Mouse (Mus musculus) limb, embryonic 12.5 days (tissue): ENCODE measurements around the gene Bloc1s4. TPM values are rescaled to one million over a fixed set of nuclear protein-coding genes. Genes with fewer than 3 reads are reported as not detected.

Experiments used
- ATAC-seq: fragments of 200-750 bp; cut with Nextera tagmentation; 2 replicates; pipeline ENCODE4 v1.8.0; 2017; ENCODE audit warnings: low read depth, moderate TSS enrichment; ENCODE audit not compliant: insufficient number of reproducible peaks, insufficient read depth, low FRiP score, low TSS enrichment
- H3K27ac ChIP-seq: fragments of 300-500 bp; sonication (generic); 2 replicates; pipeline ENCODE4 v1.5.1; 2016; ENCODE audit warnings: mild to moderate bottlenecking, moderate library complexity
- H3K27me3 ChIP-seq: fragments of 300-500 bp; sonication (generic); 2 replicates; pipeline ENCODE4 v1.6.1; 2016; ENCODE audit warnings: mild to moderate bottlenecking, moderate library complexity
- H3K36me3 ChIP-seq: fragments of 300-500 bp; sonication (generic); 2 replicates; pipeline ENCODE4 v1.6.1; 2016; ENCODE audit warnings: mild to moderate bottlenecking, moderate library complexity
- H3K4me1 ChIP-seq: fragments of 300-500 bp; sonication (generic); replicated peaks from 2 replicates; pipeline ENCODE4 v1.6.1; 2016
- H3K4me2 ChIP-seq: fragments of 300-500 bp; sonication (generic); 2 replicates; pipeline ENCODE4 v1.6.1; 2016; ENCODE audit warnings: mild to moderate bottlenecking, moderate library complexity
- H3K4me3 ChIP-seq: fragments of 300-500 bp; sonication (generic); replicated peaks from 2 replicates; pipeline ENCODE4 v1.5.1; 2016; ENCODE audit warnings: mild to moderate bottlenecking
- H3K9ac ChIP-seq: fragments of 300-500 bp; sonication (generic); replicated peaks from 2 replicates; pipeline ENCODE4 v1.6.1; 2016; ENCODE audit warnings: mild to moderate bottlenecking, moderate library complexity
- H3K9me3 ChIP-seq: fragments of 300-500 bp; sonication (generic); 2 replicates; pipeline ENCODE4 v1.6.1; 2016; ENCODE audit warnings: mild to moderate bottlenecking, moderate library complexity
- WGBS: fragments of 180-500 bp; shearing (Covaris S2); methylation state at CpG from one replicate; pipeline ENCODE4 v1.1.7; 2016; 5-methylcytosine and 5-hydroxymethylcytosine counted together
- polyA plus RNA-seq: library from polyadenylated mRNA; unstranded; fragments of >200 nt; fragmentation: Nextera tagmentation; extraction: Ambion mirVana; gene quantifications from 2 replicates; pipeline ENCODE4 v1.2.1, GENCODE M21; 2016

The Bloc1s4 gene
- polyA plus RNA-seq, 1 experiment from 2014 or later, result 34.5 TPM

- H3K4me3 ChIP-seq, result no peak overlapping the region
- WGBS, result 56% methylated on average over 16 of the region's 16 CpGs
- no peak overlapping the region for H3K9ac ChIP-seq
- H3K36me3 ChIP-seq, result no peaks in the 10 kb centered on the region
- H3K27me3 ChIP-seq, result no peaks in the 10 kb centered on the region; the same call in 1 of the 2 replicates
- ATAC-seq, result no peak
- no peaks in the 10 kb centered on the region for H3K4me1 ChIP-seq
- no peak overlapping the region for H3K4me2 ChIP-seq
- no peak overlapping the region for H3K27ac ChIP-seq
- H3K9me3 ChIP-seq, result no peaks in the 10 kb centered on the region
Observed at GRCm38 (mm10) chr5:36738799-36739615, 9.4 kb downstream of the Bloc1s4 start.

- Histone ChIP-seq H3K27me3 (no peaks in the 10 kb centered on the region; the same call in 1 of the 2 replicates), H3K27ac (no peak overlapping the region), H3K9ac (no peak overlapping the region), H3K9me3 (no peaks in the 10 kb centered on the region), H3K4me3 (no peak overlapping the region), H3K36me3 (no peaks in the 10 kb centered on the region), H3K4me1 (no peaks in the 10 kb centered on the region), H3K4me2 (no peak overlapping the region)
- WGBS, result 61% methylated on average over 4 of the region's 4 CpGs
- no peak for ATAC-seq
Observed at GRCm38 (mm10) chr5:36737765-36738164, 10.7 kb downstream of the Bloc1s4 start.

GRCm38 (mm10) chr5:36736009-36736408, 12.4 kb downstream of the Bloc1s4 start:
- no peak overlapping the region for H3K9ac ChIP-seq
- H3K27ac ChIP-seq, result no peak overlapping the region
- no peaks in the 10 kb centered on the region for H3K9me3 ChIP-seq
- H3K36me3 ChIP-seq, result no peaks in the 10 kb centered on the region
- ATAC-seq, result no peak
- no peaks in the 10 kb centered on the region for H3K4me1 ChIP-seq
- no peaks in the 10 kb centered on the region; the same call in 1 of the 2 replicates for H3K27me3 ChIP-seq
- H3K4me2 ChIP-seq, result no peak overlapping the region
- WGBS, result 81% methylated on average over 8 of the region's 8 CpGs
- H3K4me3 ChIP-seq, result no peak overlapping the region

GRCm38 (mm10) chr5:36735106-36735505, 13.3 kb downstream of the Bloc1s4 start:
- 0 out of 2 replicates have a peak, but pooled peaks cover 3% of the 10 kb centered on the region for H3K4me1 ChIP-seq
- ATAC-seq, result no peak
- no peak overlapping the region for H3K27ac ChIP-seq
- no peak overlapping the region for H3K4me2 ChIP-seq
- WGBS, result 76% methylated on average over 6 of the region's 6 CpGs
- no peak overlapping the region for H3K9ac ChIP-seq
- H3K36me3 ChIP-seq, result no peaks in the 10 kb centered on the region
- H3K4me3 ChIP-seq, result no peak overlapping the region
- no peaks in the 10 kb centered on the region for H3K9me3 ChIP-seq
- no peaks in the 10 kb centered on the region; the same call in 1 of the 2 replicates for H3K27me3 ChIP-seq

GRCm38 (mm10) chr5:36733405-36733804, 15.0 kb downstream of the Bloc1s4 start:
- WGBS, result 73% methylated on average over 3 of the region's 3 CpGs
- no peak for ATAC-seq
- H3K9me3 ChIP-seq, result no peaks in the 10 kb centered on the region
- H3K4me1 ChIP-seq, result 0 out of 2 replicates have a peak, but pooled peaks cover 3% of the 10 kb centered on the region
- H3K27ac ChIP-seq, result no peak overlapping the region
- H3K4me2 ChIP-seq, result no peak overlapping the region
- no peak overlapping the region for H3K4me3 ChIP-seq
- no peaks in the 10 kb centered on the region for H3K36me3 ChIP-seq
- H3K27me3 ChIP-seq, result no peaks in the 10 kb centered on the region
- H3K9ac ChIP-seq, result no peak overlapping the region

- no peak for ATAC-seq
- Histone ChIP-seq H3K4me1 (0 out of 2 replicates have a peak, but pooled peaks cover 3% of the 10 kb centered on the region), H3K9ac (no peak overlapping the region), H3K27me3 (no peaks in the 10 kb centered on the region), H3K4me2 (no peak overlapping the region), H3K36me3 (no peaks in the 10 kb centered on the region), H3K27ac (no peak overlapping the region), H3K4me3 (no peak overlapping the region), H3K9me3 (no peaks in the 10 kb centered on the region)
- WGBS, result 63% methylated on average over 7 of the region's 7 CpGs
Observed at GRCm38 (mm10) chr5:36731901-36732652, 16.4 kb downstream of the Bloc1s4 start.

- no peak overlapping the region for H3K27ac ChIP-seq
- 0 out of 2 replicates have a peak, but pooled peaks cover 3% of the 10 kb centered on the region for H3K4me1 ChIP-seq
- H3K4me2 ChIP-seq, result no peak overlapping the region
- ATAC-seq, result no peak
- no peak overlapping the region for H3K4me3 ChIP-seq
- H3K9ac ChIP-seq, result no peak overlapping the region
- no peaks in the 10 kb centered on the region for H3K9me3 ChIP-seq
- no peaks in the 10 kb centered on the region for H3K27me3 ChIP-seq
- H3K36me3 ChIP-seq, result no peaks in the 10 kb centered on the region
- whole genome bisulfite sequencing, result 65% methylated on average over 3 of the region's 3 CpGs
Observed at GRCm38 (mm10) chr5:36730689-36731088, 17.8 kb downstream of the Bloc1s4 start.

GRCm38 (mm10) chr5:36729923-36730322, 18.5 kb downstream of the Bloc1s4 start:
- no peak for ATAC-seq
- H3K9me3 ChIP-seq, result no peaks in the 10 kb centered on the region
- 87% methylated on average over 2 of the region's 2 CpGs for WGBS

GRCm38 (mm10) chr5:36729086-36729473, 19.4 kb downstream of the Bloc1s4 start:
- 0 out of 2 replicates have a peak, but pooled peaks cover 3% of the 10 kb centered on the region for H3K4me1 ChIP-seq
- H3K9me3 ChIP-seq, result no peaks in the 10 kb centered on the region
- no peaks in the 10 kb centered on the region for H3K36me3 ChIP-seq
- H3K27ac ChIP-seq, result no peak overlapping the region
- H3K9ac ChIP-seq, result no peak overlapping the region
- no peak for ATAC-seq
- H3K4me2 ChIP-seq, result no peak overlapping the region
- H3K4me3 ChIP-seq, result no peak overlapping the region
- 71% methylated on average over 4 of the region's 4 CpGs for WGBS
- H3K27me3 ChIP-seq, result no peaks in the 10 kb centered on the region

More at GRCm38 (mm10) chr5:36729923-36730322, 18.5 kb downstream of the Bloc1s4 start:
- Histone ChIP-seq H3K36me3 (no peaks in the 10 kb centered on the region), H3K4me2 (no peak overlapping the region), H3K27me3 (no peaks in the 10 kb centered on the region), H3K9ac (no peak overlapping the region), H3K27ac (no peak overlapping the region), H3K4me1 (0 out of 2 replicates have a peak, but pooled peaks cover 3% of the 10 kb centered on the region), H3K4me3 (no peak overlapping the region)

GRCm38 (mm10) chr5:36728403-36729085, 19.9 kb downstream of the Bloc1s4 start:
- Histone ChIP-seq H3K4me2 (no peak overlapping the region), H3K4me1 (0 out of 2 replicates have a peak, but pooled peaks cover 3% of the 10 kb centered on the region), H3K9ac (no peak overlapping the region), H3K4me3 (no peak overlapping the region), H3K36me3 (no peaks in the 10 kb centered on the region), H3K9me3 (no peaks in the 10 kb centered on the region), H3K27ac (no peak overlapping the region), H3K27me3 (no peaks in the 10 kb centered on the region)
- no peak for ATAC-seq
- WGBS, result 79% methylated on average over 8 of the region's 8 CpGs

GRCm38 (mm10) chr5:36727776-36728175, 20.7 kb downstream of the Bloc1s4 start:
- no peak overlapping the region for H3K4me2 ChIP-seq
- no peak overlapping the region for H3K9ac ChIP-seq
- H3K9me3 ChIP-seq, result no peaks in the 10 kb centered on the region
- no peak overlapping the region for H3K4me3 ChIP-seq
- H3K27ac ChIP-seq, result no peak overlapping the region
- 81% methylated on average over 7 of the region's 7 CpGs for WGBS
- H3K27me3 ChIP-seq, result no peaks in the 10 kb centered on the region
- ATAC-seq, result no peak
- 0 out of 2 replicates have a peak, but pooled peaks cover 3% of the 10 kb centered on the region for H3K4me1 ChIP-seq
- H3K36me3 ChIP-seq, result no peaks in the 10 kb centered on the region
